Mouse (Mus musculus) intestine, embryonic 14.5 days (tissue): ENCODE data around the gene Abhd4. TPM values are rescaled to one million over a fixed set of nuclear protein-coding genes. Genes with fewer than 3 reads are reported as not detected.

Source experiments
- ATAC-seq: fragments of 200-750 bp; cut with Nextera tagmentation; replicated peaks from 2 replicates; pipeline ENCODE4 v1.8.0; 2017; ENCODE audit warnings: low read depth, moderate number of reproducible peaks, moderate TSS enrichment, moderate library complexity; ENCODE audit not compliant: low FRiP score, low TSS enrichment
- DNase-seq: peaks from one replicate; pipeline ENCODE4 v3.0.0-alpha.2; 2018; ENCODE audit warnings: low spot score
- H3K27ac ChIP-seq: fragments of 300-500 bp; sonication (generic); 2 replicates; pipeline ENCODE4 v1.5.1; 2014; ENCODE audit warnings: low read depth, mild to moderate bottlenecking, control low read depth
- H3K27me3 ChIP-seq: fragments of 300-500 bp; sonication (generic); replicated peaks from 2 replicates; pipeline ENCODE4 v1.6.1; 2014; ENCODE audit warnings: low read length, control low read depth; ENCODE audit not compliant: control insufficient read depth, insufficient read depth
- H3K36me3 ChIP-seq: fragments of 300-500 bp; sonication (generic); 2 replicates; pipeline ENCODE4 v1.6.1; 2014; ENCODE audit warnings: low read length, control low read depth; ENCODE audit not compliant: control insufficient read depth, insufficient read depth
- H3K4me1 ChIP-seq: fragments of 300-500 bp; sonication (generic); replicated peaks from 2 replicates; pipeline ENCODE4 v1.6.1; 2014; ENCODE audit warnings: low read length, control low read depth, mixed read lengths; ENCODE audit not compliant: control insufficient read depth, insufficient read depth
- H3K4me2 ChIP-seq: fragments of 300-500 bp; sonication (generic); 2 replicates; pipeline ENCODE4 v1.6.1; 2014; ENCODE audit warnings: low read length
- H3K4me3 ChIP-seq: fragments of 300-500 bp; sonication (generic); 2 replicates; pipeline ENCODE4 v1.5.1; 2014; ENCODE audit warnings: low read depth, low read length, control low read depth, mixed read lengths
- H3K9ac ChIP-seq: fragments of 300-500 bp; sonication (generic); 2 replicates; pipeline ENCODE4 v1.6.1; 2014; ENCODE audit warnings: mild to moderate bottlenecking, low read length
- H3K9me3 ChIP-seq: fragments of 300-500 bp; sonication (generic); 2 replicates; pipeline ENCODE4 v1.6.1; 2016; ENCODE audit warnings: low read length, control low read depth; ENCODE audit not compliant: control insufficient read depth
- WGBS: fragments of 180-500 bp; shearing (Covaris S2); extraction: QIAGEN DNeasy Blood & Tissue Kit; methylation state at CpG from one replicate; pipeline ENCODE4 v1.1.7; 2014; 5-methylcytosine and 5-hydroxymethylcytosine counted together
- polyA plus RNA-seq: library from polyadenylated mRNA; unstranded; fragments of >200 nt; fragmentation: Nextera tagmentation; extraction: Ambion mirVana; gene quantifications from 2 replicates; pipeline ENCODE4 v1.2.1, GENCODE M21; 2014

The Abhd4 gene
- polyA plus RNA-seq, 1 experiment from 2014 or later = 46.9 TPM

GRCm38 (mm10) chr14:54230638-54231150, 23.3 kb upstream of the Abhd4 start:
- no peak overlapping the region for H3K9ac ChIP-seq
- 78% methylated on average over 14 of the region's 14 CpGs for whole genome bisulfite sequencing
- no peak overlapping the region for H3K27ac ChIP-seq
- H3K36me3 ChIP-seq = peaks cover 14% of the 10 kb centered on the region
- 0 out of 2 replicates have a peak overlapping the region, but pooled peaks have one; percentile 13 for H3K4me2 ChIP-seq
- H3K4me3 ChIP-seq = no peak overlapping the region
- peaks cover 42% of the 10 kb centered on the region for H3K4me1 ChIP-seq
- H3K9me3 ChIP-seq = no peaks in the 10 kb centered on the region
- ATAC-seq (no peak), DNase-seq (no peak)
- H3K27me3 ChIP-seq = no peaks in the 10 kb centered on the region

GRCm38 (mm10) chr14:54231176-54231956, 22.6 kb upstream of the Abhd4 start:
- DNase-seq (no peak), ATAC-seq (no peak)
- no peaks in the 10 kb centered on the region for H3K9me3 ChIP-seq
- no peak overlapping the region for H3K4me3 ChIP-seq
- no peak overlapping the region for H3K27ac ChIP-seq
- 69% methylated on average over 21 of the region's 21 CpGs for WGBS
- peak overlapping the region; percentile 13; the same call in 1 of the 2 replicates for H3K4me2 ChIP-seq
- H3K9ac ChIP-seq = no peak overlapping the region
- no peaks in the 10 kb centered on the region for H3K27me3 ChIP-seq
- peaks cover 42% of the 10 kb centered on the region for H3K4me1 ChIP-seq
- H3K36me3 ChIP-seq = peaks cover 18% of the 10 kb centered on the region

GRCm38 (mm10) chr14:54232143-54232542, 21.8 kb upstream of the Abhd4 start:
- H3K9me3 ChIP-seq = no peaks in the 10 kb centered on the region
- 52% methylated on average over 9 of the region's 9 CpGs for WGBS
- H3K4me3 ChIP-seq = no peak overlapping the region
- peaks cover 20% of the 10 kb centered on the region for H3K36me3 ChIP-seq
- ATAC-seq (peak; percentile 13; the same call in 1 of the 2 replicates), DNase-seq (no peak)
- no peak overlapping the region for H3K4me2 ChIP-seq
- no peaks in the 10 kb centered on the region for H3K27me3 ChIP-seq
- no peak overlapping the region for H3K9ac ChIP-seq
- no peak overlapping the region; the same call in 1 of the 2 replicates for H3K27ac ChIP-seq
- H3K4me1 ChIP-seq = peaks cover 38% of the 10 kb centered on the region

GRCm38 (mm10) chr14:54232811-54233558, 21.0 kb upstream of the Abhd4 start:
- DNase-seq = no peak
- H3K9ac ChIP-seq = no peak overlapping the region
- H3K27ac ChIP-seq = peak overlapping the region; percentile 65
- H3K27me3 ChIP-seq = no peaks in the 10 kb centered on the region
- H3K36me3 ChIP-seq = peaks cover 22% of the 10 kb centered on the region
- H3K4me2 ChIP-seq = peak overlapping the region; percentile 14; the same call in 1 of the 2 replicates
- 6% methylated on average over 9 of the region's 9 CpGs for WGBS
- ATAC-seq = no peak
- H3K9me3 ChIP-seq = no peaks in the 10 kb centered on the region
- H3K4me1 ChIP-seq = peaks cover 32% of the 10 kb centered on the region
- 0 out of 2 replicates have a peak overlapping the region, but pooled peaks have one; percentile 6 for H3K4me3 ChIP-seq

- no peak overlapping the region for H3K4me3 ChIP-seq
- no peaks in the 10 kb centered on the region for H3K27me3 ChIP-seq
- H3K9ac ChIP-seq = peak overlapping the region; percentile 13; the same call in 1 of the 2 replicates
- ATAC-seq (no peak), DNase-seq (no peak)
- H3K9me3 ChIP-seq = no peaks in the 10 kb centered on the region
- H3K4me2 ChIP-seq = peak overlapping the region; percentile 14; the same call in 1 of the 2 replicates
- WGBS = 58% methylated on average over 16 of the region's 16 CpGs
- peaks cover 26% of the 10 kb centered on the region for H3K4me1 ChIP-seq
- peak overlapping the region; percentile 65 for H3K27ac ChIP-seq
- H3K36me3 ChIP-seq = peaks cover 27% of the 10 kb centered on the region
Measured at GRCm38 (mm10) chr14:54233559-54234143, 20.3 kb upstream of the Abhd4 start.

GRCm38 (mm10) chr14:54234231-54235040, 19.6 kb upstream of the Abhd4 start:
- ATAC-seq = no peak
- H3K9me3 ChIP-seq = no peaks in the 10 kb centered on the region
- H3K27ac ChIP-seq = peak overlapping the region; percentile 65; the same call in 1 of the 2 replicates

GRCm38 (mm10) chr14:54235825-54236540, 18.0 kb upstream of the Abhd4 start:
- H3K27ac ChIP-seq = no peak overlapping the region
- no peaks in the 10 kb centered on the region for H3K27me3 ChIP-seq
- peaks cover 44% of the 10 kb centered on the region for H3K36me3 ChIP-seq
- H3K4me3 ChIP-seq = no peak overlapping the region
- H3K4me1 ChIP-seq = peaks cover 16% of the 10 kb centered on the region
- DNase-seq = no peak
- WGBS = 86% methylated on average over 5 of the region's 5 CpGs
- H3K9me3 ChIP-seq = no peaks in the 10 kb centered on the region
- H3K9ac ChIP-seq = no peak overlapping the region
- ATAC-seq = no peak
- no peak overlapping the region for H3K4me2 ChIP-seq

More at GRCm38 (mm10) chr14:54234231-54235040, 19.6 kb upstream of the Abhd4 start:
- Histone ChIP-seq H3K36me3 (peaks cover 32% of the 10 kb centered on the region), H3K4me3 (no peak overlapping the region), H3K27me3 (no peaks in the 10 kb centered on the region), H3K9ac (no peak overlapping the region; the same call in 1 of the 2 replicates), H3K4me1 (peaks cover 19% of the 10 kb centered on the region), H3K4me2 (no peak overlapping the region)
- 79% methylated on average over 20 of the region's 20 CpGs for WGBS
- no peak for DNase-seq
